Mouse (Mus musculus) B cell, adult 62 days (primary cell): ENCODE data around the gene Nipsnap3b. TPM values are rescaled to one million over a fixed set of nuclear protein-coding genes. Genes with fewer than 3 reads are reported as not detected.

Experiments
- total RNA-seq: library from RNA; stranded (reverse); gene quantifications from 4 replicates; pipeline ENCODE4 v1.2.4, GENCODE M21; 2023

The Nipsnap3b gene
- total RNA-seq, result 38.8 to 50.7 TPM (median 46.8 TPM) in 4 replicates

DNA sequence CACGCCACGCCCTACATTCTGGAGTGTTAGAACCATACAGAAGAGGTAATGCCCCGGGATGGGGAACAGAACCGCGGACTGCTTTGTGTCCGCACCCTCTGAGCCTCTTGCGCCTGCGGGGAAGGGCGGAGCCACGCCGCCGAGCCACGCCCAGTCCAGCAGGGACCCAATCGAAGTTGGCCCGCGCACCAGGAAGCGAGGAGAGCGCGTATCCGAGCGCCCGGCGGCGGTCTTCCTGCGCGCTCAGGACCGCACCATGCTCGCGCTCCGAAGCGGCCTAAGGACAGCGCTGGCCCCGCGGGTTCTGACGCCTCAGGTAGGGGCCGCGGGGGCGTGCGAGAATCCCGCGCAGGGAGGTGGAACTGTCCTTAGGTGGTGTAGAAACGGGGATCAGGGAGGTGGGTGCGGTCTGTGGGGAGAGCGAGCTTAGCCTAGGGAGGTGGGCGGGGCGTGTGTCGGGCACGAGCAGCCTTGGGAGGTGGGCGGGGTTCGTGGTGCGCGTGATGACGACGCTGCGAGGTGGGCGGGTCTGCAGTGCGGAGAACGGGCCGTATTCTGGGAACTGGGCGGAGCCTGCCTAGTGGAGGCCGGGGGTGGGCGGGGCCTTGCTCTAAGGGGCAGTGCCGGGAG lies at the start of gene Nipsnap3b:
TSS of gene Nipsnap3b (plus strand) at position 149 of the 630 bp plus-strand sequence.

DNA sequence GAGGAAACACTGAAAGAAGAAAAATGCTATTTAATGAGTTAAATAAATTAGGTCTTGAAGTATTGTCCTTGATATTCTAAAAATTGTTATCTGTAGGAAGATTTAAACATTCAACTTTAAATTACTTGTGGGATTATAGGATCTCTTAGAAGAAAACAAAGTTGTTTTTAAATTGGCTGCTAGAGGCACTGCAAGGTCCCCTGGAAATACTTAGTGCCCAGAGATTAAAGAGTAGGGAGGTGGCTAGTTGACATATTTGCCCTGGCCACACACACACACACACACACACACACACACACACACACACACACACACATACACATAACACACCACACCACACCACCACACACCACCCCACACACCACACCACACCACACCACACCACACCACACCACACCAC lies 47.4 kb upstream of the Nipsnap3b start, which contains the start of gene Olfr270:
TSS of gene Olfr270 (plus strand) at position 301 of the 400 bp plus-strand sequence.

DNA sequence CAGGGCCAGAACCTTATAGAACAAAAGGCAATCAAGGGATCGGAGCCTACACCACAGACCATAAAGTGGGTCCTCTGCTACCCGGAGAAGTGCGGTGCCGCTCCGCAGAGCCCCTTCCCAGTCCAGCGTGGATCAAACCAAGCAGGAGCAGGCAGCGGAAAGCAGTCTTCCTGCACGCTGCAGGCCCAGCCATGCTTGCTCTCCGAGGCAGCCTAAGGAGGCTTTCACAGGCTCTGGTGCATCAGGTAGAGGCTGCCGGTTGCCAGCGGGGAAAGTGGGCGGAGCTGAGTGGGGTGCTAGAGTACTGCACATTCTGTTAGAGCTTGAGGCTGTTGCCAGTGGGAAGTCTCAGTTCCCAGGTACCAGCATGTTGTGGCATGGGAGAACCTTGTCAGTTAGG lies 22.4 kb upstream of the Nipsnap3b start, which contains the start of gene Nipsnap3a:
TSS of gene Nipsnap3a (plus strand) at position 25 of the 400 bp plus-strand sequence.

Other genes with a start within 250 kb of the Nipsnap3b start
- not detected in 4 replicates for gene Olfr275, start 197.3 kb upstream of the Nipsnap3b start, total RNA-seq
- not detected in 4 replicates for gene Olfr273, start 152.6 kb upstream of the Nipsnap3b start, total RNA-seq
- not detected in 4 replicates for gene Olfr272, start 92.7 kb upstream of the Nipsnap3b start, total RNA-seq
- not detected in 4 replicates for gene Olfr270, start 47.3 kb upstream of the Nipsnap3b start, total RNA-seq
- gene Nipsnap3a, start 22.6 kb upstream of the Nipsnap3b start, total RNA-seq, result not detected in 4 replicates
- gene Abca1, start 148.0 kb downstream of the Nipsnap3b start, total RNA-seq, result 93.6 to 99.6 TPM (median 98.1 TPM) in 4 replicates